ENCODE assay signal across 18 mouse cellular contexts in the genomic region with DNA sequence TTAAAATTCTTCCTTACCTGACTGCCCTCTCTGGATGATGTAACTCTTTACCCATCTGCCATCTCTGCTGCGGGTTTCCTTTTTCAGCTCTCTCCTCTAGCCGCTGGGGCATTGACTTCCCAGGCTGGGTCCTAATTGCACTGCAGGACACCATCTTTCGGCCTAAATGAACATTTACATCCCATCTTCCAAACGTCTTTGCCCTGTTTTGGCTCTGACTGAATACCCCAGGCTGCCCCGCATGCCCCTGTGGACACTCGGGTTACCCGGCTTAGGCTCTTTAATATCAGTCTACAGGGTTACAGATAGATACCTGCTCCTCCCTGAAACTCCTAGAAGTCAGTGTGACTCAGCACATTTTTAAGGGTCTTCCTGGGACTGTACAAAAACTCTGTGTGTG.
DNase-seq lines count a peak whose midpoint lies in the region; ATAC-seq and TF ChIP-seq lines count a peak whose summit lies in the region.
"Had no signal": no experiment of that assay in that cellular context is flagged by ENCODE, and none has a peak within 500 bp of the region (broad histone marks: within the 10 kb centered on the region; RNA-seq: fewer than 3 reads in every experiment).

No protein-coding gene starts in this region.

- 0 out of 2 replicates have a peak, but pooled peaks have one; percentile 4 for TF ChIP-seq EP300 in ES-Bruce4 (IDR thresholded peaks at IDR 0.05; ENCODE audit: insufficient read depth, low read depth, low read length)

- no peaks in the 10 kb centered on the region for H3K36me3 ChIP-seq in hindbrain, embryonic 12.5 days
- no peaks in the 10 kb centered on the region for H3K36me3 ChIP-seq in hindbrain, embryonic 16.5 days (ENCODE audit: control insufficient read depth, insufficient read depth, low read length)
- no peaks in the 10 kb centered on the region for H3K36me3 ChIP-seq in ES-Bruce4 (ENCODE audit: control insufficient read depth, insufficient read depth, low read length, poor library complexity, severe bottlenecking)
- H3K36me3 ChIP-seq in ES-E14 (ENCODE audit: control insufficient read depth, insufficient read depth, low read length, poor library complexity, severe bottlenecking): no peaks in the 10 kb centered on the region
- no peaks in the 10 kb centered on the region for H3K36me3 ChIP-seq in midbrain, embryonic 14.5 days (ENCODE audit: control insufficient read depth, insufficient read depth, low read length)
- H3K36me3 ChIP-seq: liver, embryonic 12.5 days had no signal

- H3K4me2 ChIP-seq in hindbrain, embryonic 12.5 days (replicated peaks): no peak overlapping the region
- no peak overlapping the region for H3K4me2 ChIP-seq in hindbrain, embryonic 16.5 days (ENCODE audit: low read length)
- peak overlapping the region; percentile 57; the same call in 1 of the 2 replicates for H3K4me2 ChIP-seq in midbrain, embryonic 14.5 days (ENCODE audit: low read length)

- no peak for ATAC-seq in hindbrain, embryonic 12.5 days (ENCODE audit: low FRiP score)
- no peak for ATAC-seq in hindbrain, embryonic 16.5 days
- ATAC-seq in midbrain, embryonic 14.5 days (ENCODE audit: low FRiP score, low TSS enrichment): no peak
- ATAC-seq: activated CD4-positive, CD25-positive, alpha-beta regulatory T cell, adult 4 months; intestine, embryonic 16.5 days; liver, embryonic 12.5 days had no signal

- in situ Hi-C loops in ES-E14 (cut with MboI; ENCODE audit: low sequenced_read_pairs in 2 of 2, unreplicated experiment in 2 of 2): no loop called here

- H3K4me3 ChIP-seq in hindbrain, embryonic 12.5 days: no peak overlapping the region
- no peak overlapping the region for H3K4me3 ChIP-seq in hindbrain, embryonic 16.5 days (ENCODE audit: low read length)
- peak overlapping the region; percentile 36; the same call in 1 of the 2 replicates for H3K4me3 ChIP-seq in ES-Bruce4 (ENCODE audit: low read depth, low read length)
- H3K4me3 ChIP-seq in ES-E14 (ENCODE audit: insufficient read depth in 1 of 2, low read depth in 1 of 2, low read length in 2 of 2, poor library complexity in 1 of 2, severe bottlenecking in 1 of 2): peak overlapping the region in 1 of 2 experiments; percentile 37; a peak in 2 of 4 replicates
- H3K4me3 ChIP-seq in midbrain, embryonic 14.5 days (replicated peaks; ENCODE audit: low read depth, low read length): no peak overlapping the region
- H3K4me3 ChIP-seq: layer of hippocampus, adult 2 months; left cerebral cortex, adult 2 months; liver, embryonic 12.5 days had no signal

- no peak overlapping the region for H3K9ac ChIP-seq in hindbrain, embryonic 12.5 days
- no peak overlapping the region for H3K9ac ChIP-seq in hindbrain, embryonic 16.5 days (ENCODE audit: low read depth, low read length)
- peak overlapping the region; percentile 68 for H3K9ac ChIP-seq in ES-Bruce4 (ENCODE audit: low read depth, poor library complexity, severe bottlenecking)
- H3K9ac ChIP-seq in ES-E14 (ENCODE audit: insufficient read depth, low read depth, low read length, poor library complexity, severe bottlenecking): peak overlapping the region; percentile 69
- H3K9ac ChIP-seq in midbrain, embryonic 14.5 days (replicated peaks; ENCODE audit: low read length): no peak overlapping the region
- H3K9ac ChIP-seq: liver, embryonic 12.5 days; lung, embryonic 14.5 days had no signal

- peaks cover 48% of the 10 kb centered on the region for H3K4me1 ChIP-seq in hindbrain, embryonic 12.5 days
- H3K4me1 ChIP-seq in hindbrain, embryonic 16.5 days (ENCODE audit: control insufficient read depth, insufficient read depth, low read depth, low read length): peaks cover 35% of the 10 kb centered on the region
- H3K4me1 ChIP-seq in ES-Bruce4 (ENCODE audit: control insufficient read depth, insufficient read depth, low read length) (peaks cover 7% of the 10 kb centered on the region), ES-E14 (ENCODE audit: control insufficient read depth in 2 of 2, insufficient read depth in 2 of 2, low read length in 2 of 2, poor library complexity in 1 of 2) (peaks cover 19 to 27% of the 10 kb centered on the region in 2 experiments)
- H3K4me1 ChIP-seq in midbrain, embryonic 14.5 days (ENCODE audit: control insufficient read depth, insufficient read depth, low read length): peaks cover 45% of the 10 kb centered on the region

- DNase-seq in ES-E14 (ENCODE audit: low read depth, low spot score): no peak
- no peak for DNase-seq in midbrain, embryonic 14.5 days
- DNase-seq in spleen, postnatal 10 days (ENCODE audit: low spot score in 2 of 2): no peak
- no peak for DNase-seq in kidney, adult 8-10 months
- DNase-seq: cerebellum, adult 11-12 months; cerebellum, postnatal 25 days; gastrocnemius, postnatal 25 days; thymus, adult 18-20 months had no signal

- no peak for TF ChIP-seq POLR2A in ES-Bruce4 (IDR thresholded peaks at IDR 0.05; ENCODE audit: insufficient read depth, low read length)

- no peak for TF ChIP-seq CTCF in ES-Bruce4 (IDR thresholded peaks at IDR 0.05; ENCODE audit: low read depth, low read length)

- H3K9me3 ChIP-seq in hindbrain, embryonic 12.5 days (replicated peaks): no peaks in the 10 kb centered on the region
- H3K9me3 ChIP-seq in hindbrain, embryonic 16.5 days (ENCODE audit: control insufficient read depth, low read length): no peaks in the 10 kb centered on the region
- H3K9me3 ChIP-seq in ES-Bruce4 (replicated peaks; ENCODE audit: control insufficient read depth, insufficient read depth, low read length, poor library complexity, severe bottlenecking): no peaks in the 10 kb centered on the region
- H3K9me3 ChIP-seq in ES-E14 (ENCODE audit: control insufficient read depth, insufficient read depth, low read depth, low read length): no peaks in the 10 kb centered on the region
- H3K9me3 ChIP-seq in midbrain, embryonic 14.5 days (ENCODE audit: control insufficient read depth, low read length): no peaks in the 10 kb centered on the region
- H3K9me3 ChIP-seq: liver, embryonic 12.5 days had no signal

- H3K27ac ChIP-seq in hindbrain, embryonic 12.5 days: peak overlapping the region; percentile 91; the same call in 1 of the 2 replicates
- no peak overlapping the region for H3K27ac ChIP-seq in hindbrain, embryonic 16.5 days (ENCODE audit: low read depth, low read length)
- H3K27ac ChIP-seq in ES-Bruce4 (ENCODE audit: insufficient read depth, low read length) (peak overlapping the region; percentile 76), ES-E14 (ENCODE audit: insufficient read depth, low read depth, low read length, poor library complexity, severe bottlenecking) (peak overlapping the region; percentile 86)
- no peak overlapping the region for H3K27ac ChIP-seq in midbrain, embryonic 14.5 days (replicated peaks; ENCODE audit: low read depth, low read length)
- H3K27ac ChIP-seq: left cerebral cortex, adult 2 months; macrophage had no signal

- WGBS in hindbrain, embryonic 12.5 days: 40% methylated on average over 7 of the region's 7 CpGs
- 49% methylated on average over 7 of the region's 7 CpGs for WGBS in hindbrain, embryonic 16.5 days
- WGBS in midbrain, embryonic 14.5 days: 47% methylated on average over 7 of the region's 7 CpGs

- no peaks in the 10 kb centered on the region for H3K27me3 ChIP-seq in hindbrain, embryonic 12.5 days
- H3K27me3 ChIP-seq in hindbrain, embryonic 16.5 days (replicated peaks; ENCODE audit: control insufficient read depth, insufficient read depth, low read length): no peaks in the 10 kb centered on the region
- no peaks in the 10 kb centered on the region for H3K27me3 ChIP-seq in ES-Bruce4 (ENCODE audit: control insufficient read depth, insufficient read depth, low read length, poor library complexity, severe bottlenecking)
- no peaks in the 10 kb centered on the region for H3K27me3 ChIP-seq in midbrain, embryonic 14.5 days (ENCODE audit: control insufficient read depth, insufficient read depth, low read length)

TF ChIP-seq in ES-E14, 5 proteins besides CTCF, POLR2A, EP300 and RAD21:
- TF ChIP-seq ZNF384 (IDR thresholded peaks at IDR 0.05; ENCODE audit: low read depth, low read length) (no peak), HCFC1 (IDR thresholded peaks at IDR 0.05; ENCODE audit: borderline replicate concordance, insufficient read depth, low read length) (no peak), ZC3H11A (IDR thresholded peaks at IDR 0.05; ENCODE audit: borderline replicate concordance, low read depth, low read length) (no peak), MAFK (IDR thresholded peaks at IDR 0.05; ENCODE audit: insufficient read depth, low read depth, low read length) (peak; percentile 80; the same call in 1 of the 2 replicates)

Comparison
In these comparisons a context has a peak if more than half of its experiments do, and no peak if none do; other contexts are left out.
1. H3K27ac ChIP-seq: peak in hindbrain, embryonic 12.5 days (single experiment), ES-Bruce4 (single experiment) and ES-E14 (single experiment); none in hindbrain, embryonic 16.5 days (single experiment) and midbrain, embryonic 14.5 days (single experiment).
2. H3K9ac ChIP-seq: peak in ES-Bruce4 (single experiment) and ES-E14 (single experiment); none in hindbrain, embryonic 12.5 days (single experiment), hindbrain, embryonic 16.5 days (single experiment) and midbrain, embryonic 14.5 days (single experiment).